Mouse (Mus musculus): ENCODE measurements around the gene Rinl. TPM values are rescaled to one million over a fixed set of nuclear protein-coding genes. Genes with fewer than 3 reads are reported as not detected.

The Rinl gene
- total RNA-seq, 2 experiments from 2014 or later, result 2.5 TPM

DNA sequence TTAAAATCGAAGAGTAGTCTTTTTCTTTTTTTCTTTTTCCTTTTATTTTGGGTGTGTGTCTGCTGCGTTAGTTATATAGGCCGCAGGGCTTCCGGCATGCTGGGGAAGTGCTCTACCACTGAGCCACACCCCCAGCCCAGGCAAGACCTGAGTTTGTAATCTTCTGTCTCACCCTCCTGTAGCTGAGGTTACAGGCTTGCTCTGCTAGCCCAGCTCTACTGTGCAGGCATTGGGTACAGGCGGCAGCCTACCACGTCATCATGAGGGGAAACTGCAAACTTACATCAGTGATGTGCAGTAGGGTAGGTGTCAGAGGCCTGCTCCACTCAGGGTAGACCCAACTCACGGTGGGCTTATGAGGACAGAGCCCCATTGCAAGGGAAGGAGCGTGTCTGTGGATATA, 7.5 kb upstream of the Rinl start:
- DNase-seq, result no peak

DNA sequence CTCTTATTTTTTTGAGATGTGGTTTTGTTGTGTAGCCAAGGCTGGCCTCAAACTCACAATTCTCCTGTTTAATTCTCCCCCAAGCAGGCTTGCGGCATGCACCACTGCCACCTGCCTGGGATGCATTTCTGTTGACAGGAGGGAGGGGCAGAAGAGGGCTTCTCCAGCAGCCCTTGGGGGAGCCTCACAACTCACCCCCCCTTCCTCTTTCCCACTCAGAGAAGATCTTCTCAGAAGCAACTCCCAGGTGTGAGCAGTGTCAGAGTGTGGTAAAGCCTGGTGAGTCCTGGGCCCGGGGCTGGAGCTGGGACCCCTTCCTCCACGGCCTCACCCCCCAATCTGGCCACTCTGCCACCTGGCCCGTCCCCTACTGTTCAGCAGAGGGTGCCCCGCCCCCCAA, 3.6 kb upstream of the Rinl start:
- no peak for DNase-seq

DNA sequence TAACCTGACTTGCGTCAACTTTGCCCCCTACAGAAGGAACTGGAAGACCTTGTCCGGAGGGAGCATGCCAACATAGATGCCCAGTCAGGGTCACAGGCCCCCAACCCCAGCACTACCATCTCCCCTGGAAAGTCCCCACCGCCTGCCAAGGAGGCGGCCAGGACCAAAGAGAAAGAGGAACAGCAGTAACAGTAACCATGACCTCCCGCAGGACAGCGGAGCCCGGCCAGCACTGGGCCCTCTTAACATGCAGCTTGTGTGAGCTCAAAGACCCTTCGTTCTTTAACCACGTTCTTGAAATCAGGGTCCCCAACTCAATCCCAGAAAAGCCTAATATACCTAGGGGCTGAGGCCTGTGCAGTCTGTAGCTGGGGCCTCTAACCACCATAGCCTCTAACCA, 885 bp upstream of the Rinl start:
- no peak for DNase-seq

DNA sequence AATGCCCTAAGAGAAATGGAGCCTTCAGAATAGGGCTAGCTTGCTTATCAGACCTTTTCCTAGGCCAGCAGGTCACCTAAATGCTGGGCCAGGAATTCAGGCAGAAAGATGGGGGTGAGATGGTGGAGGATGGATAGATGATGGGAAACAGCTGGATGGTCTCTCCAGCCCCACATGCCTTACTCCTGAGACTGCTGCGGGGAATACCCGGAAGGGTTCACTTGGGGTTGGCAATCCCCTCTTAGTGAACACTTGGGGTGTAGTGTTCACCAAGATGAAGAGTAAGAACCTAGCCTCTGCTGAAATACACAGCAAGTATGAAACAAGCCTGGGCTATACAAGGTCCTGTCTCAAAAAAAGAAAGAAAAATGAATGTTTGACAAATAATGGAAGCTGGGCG, 466 bp downstream of the Rinl start:
- DNase-seq, result no peak

DNA sequence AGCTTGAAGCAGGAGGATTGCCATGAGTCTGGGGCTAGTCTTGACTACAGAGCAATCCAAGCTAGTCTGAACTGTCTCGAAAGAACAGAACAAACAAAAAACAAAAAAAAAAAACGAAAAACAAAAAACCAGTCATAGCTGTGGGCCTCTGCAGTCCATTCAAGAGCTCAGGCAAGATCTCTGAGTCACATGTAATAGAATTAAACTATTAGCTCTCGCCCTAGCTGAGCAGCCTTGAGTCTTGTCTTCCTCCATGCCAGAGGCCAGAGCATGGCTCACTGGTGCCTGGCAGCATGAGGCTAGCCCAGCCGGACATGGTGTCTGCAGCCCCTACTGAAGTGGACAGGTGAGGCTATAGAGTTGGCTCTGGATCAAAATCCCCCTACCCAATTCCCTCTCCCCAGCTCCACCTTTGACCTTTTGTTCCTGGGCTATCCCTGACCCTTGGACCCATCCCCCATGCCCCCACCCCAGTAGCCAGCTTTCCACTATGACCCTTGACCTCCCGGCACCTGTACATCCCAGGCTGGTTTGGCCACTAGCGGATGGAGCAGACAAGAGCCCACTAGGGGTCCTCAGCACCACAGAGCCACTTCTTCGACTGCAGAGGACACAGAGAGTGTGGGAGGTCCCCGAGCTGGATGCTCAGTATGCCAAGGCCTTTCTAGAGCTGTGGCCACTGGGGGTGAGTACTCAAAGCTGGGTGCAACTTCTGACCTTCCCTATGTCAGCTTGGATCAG, 1.5 kb downstream of the Rinl start:
- DNase-seq, result no peak

DNA sequence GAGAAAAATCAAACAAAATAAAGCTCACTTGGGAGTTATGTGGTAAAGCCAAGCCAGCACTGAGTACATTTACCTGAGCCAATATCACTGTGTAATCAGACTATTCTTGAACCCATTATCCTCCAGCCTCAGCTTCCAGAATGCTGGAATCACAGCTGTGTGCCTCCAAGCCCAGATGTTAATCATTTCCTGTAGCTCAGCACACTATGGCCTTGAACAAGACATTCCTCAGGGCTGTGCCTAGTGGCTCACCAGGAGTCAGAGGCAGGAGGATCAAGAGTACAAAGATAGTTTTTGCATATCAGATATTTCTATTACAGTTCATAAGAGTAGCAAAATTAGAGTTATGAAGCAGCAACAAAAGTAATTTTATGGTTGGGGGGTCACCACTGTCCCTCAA, 2.9 kb downstream of the Rinl start:
- DNase-seq, result no peak

DNA sequence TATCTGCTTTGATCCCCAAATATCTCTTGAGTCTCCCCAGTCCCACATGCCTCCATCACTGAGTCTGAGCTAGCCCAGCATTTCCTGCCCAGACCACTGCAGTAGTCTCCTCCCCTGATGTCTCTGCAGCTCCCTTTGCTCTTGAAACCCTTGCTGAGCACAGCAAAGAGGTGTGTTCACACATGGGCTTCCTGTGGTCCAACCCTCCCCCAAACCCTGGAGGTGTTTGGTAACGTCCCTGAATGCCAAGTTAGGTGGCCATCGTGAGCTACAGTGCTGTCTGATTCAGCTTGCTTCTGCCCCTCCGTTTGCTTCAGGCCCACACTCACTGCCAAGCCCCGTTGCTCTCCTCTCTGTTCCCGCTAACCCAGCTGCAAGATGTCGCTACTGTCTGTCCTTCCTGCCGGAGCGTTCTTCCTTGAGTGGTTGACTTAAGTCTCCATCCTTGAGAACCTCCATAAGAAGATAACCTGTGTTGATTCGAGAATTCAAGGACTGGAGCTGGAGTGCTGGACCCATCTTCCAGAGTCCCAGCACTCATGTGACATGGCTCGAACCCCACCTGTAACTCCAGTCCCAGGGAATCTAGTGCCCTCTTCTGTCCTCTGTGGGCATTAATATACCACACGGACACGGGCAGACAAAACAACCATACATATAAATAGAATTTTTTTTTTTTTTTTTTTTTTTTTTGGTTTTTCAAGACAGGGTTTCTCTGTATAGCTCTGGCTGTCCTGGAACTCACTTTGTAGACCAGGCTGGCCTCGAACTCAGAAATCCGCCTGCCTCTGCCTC, 3.8 kb downstream of the Rinl start:
- DNase-seq, result no peak

DNA sequence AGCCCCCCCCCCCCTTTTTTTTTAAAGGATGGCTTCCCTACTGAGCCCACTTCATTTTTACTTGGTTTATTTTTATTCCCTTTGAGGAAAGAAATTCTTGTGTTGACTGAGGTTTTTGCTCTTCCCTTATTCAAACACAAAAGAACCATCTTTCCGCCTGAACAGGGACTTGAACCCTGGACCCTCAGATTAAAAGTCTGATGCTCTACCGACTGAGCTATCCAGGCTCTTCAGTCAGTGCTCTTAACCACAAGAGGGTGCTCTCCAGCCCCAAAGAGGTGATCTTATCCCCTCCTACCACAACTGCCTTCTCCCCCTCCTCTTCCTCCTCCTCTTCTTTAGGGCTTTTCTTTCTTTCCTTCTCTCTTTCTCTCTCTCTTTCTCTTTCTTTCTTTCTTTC, 5.1 kb downstream of the Rinl start:
- DNase-seq, result no peak

DNA sequence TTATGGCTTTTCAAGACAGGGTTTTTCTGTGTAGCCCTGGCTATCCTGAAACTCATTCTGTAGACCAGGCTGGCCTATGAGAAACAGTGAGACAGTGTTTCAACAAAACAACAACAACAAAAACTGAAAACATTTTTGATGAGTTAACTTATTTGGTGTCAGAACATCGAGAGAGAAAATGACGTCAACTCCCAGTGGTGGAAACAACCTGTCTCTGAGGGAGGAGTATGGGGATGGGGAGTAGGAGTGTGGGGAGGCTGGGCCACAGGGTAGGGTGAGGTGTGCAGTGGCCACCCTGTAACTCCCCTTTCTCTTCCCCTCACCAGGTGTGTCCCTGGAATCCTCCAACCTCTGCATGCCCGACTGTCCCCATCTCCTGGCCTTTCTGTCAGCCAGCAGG, 5.7 kb downstream of the Rinl start:
- no peak for DNase-seq

DNA sequence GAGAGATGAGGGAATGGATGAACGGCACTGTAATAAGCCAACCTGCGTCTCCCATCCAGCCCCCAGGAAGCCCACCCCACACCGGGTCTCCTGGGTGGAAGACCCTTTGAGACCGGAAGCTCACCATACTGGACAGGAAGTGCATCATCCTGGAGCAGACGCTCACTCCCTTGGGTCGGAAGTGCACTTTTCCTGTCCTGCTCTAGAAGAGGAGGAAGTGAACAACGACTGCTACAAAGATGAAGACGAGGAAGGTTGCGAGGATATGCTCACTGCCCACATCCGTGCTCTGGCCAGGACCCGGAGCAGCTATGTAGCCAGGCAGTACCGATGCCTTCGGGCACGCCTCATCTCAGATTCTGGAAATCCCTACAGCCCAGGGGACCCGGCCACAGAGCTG, 7.1 kb downstream of the Rinl start:
- DNase-seq, result no peak

DNA sequence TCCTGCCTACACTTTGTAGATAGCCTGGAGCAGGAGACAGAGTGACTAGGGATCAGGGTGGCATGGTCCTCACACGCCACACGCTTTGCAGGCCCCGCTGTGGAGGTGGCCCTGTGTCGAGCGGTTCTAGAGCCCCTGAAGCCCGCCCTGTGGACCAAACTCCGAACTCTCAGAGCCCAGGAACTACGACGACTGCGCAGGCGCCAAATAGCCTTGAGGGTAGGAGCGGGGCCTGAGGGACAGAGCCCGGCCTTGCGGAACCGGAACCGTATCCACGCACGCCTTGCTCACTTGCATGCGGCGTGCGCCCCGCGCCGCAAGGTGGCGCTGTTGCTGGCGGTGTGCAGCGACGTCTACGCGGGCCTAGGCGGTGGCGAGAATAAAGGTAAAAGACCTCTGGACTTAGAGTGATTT, 7.8 kb downstream of the Rinl start:
- peak; percentile 69 for DNase-seq

DNA sequence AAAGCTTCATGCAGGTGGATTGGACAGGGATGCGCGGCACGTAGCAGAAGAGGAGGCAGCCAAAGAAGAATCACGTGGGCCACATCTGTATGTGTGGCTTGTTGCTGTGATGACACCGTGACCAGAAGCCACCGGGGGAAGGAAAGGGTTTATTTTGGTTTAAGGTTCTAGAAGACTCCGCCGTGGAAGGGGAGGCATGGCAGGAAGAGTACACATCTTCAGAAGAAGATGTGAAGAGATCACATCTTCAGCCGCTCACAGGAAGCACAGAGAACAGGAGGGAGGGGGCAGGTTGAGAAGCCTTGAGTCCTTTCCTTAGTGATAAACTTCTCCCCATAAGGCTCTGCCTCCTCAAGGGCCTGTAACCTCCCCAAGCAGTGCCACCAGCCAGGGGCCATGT, 11.2 kb downstream of the Rinl start:
- no peak for DNase-seq

DNA sequence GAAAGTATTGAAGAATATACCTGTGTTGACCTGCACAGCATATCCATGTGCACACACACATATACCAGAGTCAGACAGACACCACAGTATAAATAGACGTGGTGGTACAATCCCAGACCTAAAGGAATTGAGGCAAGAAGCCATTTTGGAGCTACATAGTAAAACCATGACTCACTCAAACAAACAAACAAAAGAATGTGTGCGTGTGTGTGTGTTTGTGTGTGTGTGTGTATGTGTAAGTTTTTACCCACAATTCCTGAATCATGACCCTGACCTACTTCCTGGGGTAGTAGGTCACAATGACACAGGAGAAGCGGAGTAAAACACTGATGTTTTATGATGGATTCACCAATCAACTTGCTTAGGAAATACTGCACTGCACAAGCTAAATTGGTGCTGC, 12.7 kb downstream of the Rinl start:
- DNase-seq, result no peak

DNA sequence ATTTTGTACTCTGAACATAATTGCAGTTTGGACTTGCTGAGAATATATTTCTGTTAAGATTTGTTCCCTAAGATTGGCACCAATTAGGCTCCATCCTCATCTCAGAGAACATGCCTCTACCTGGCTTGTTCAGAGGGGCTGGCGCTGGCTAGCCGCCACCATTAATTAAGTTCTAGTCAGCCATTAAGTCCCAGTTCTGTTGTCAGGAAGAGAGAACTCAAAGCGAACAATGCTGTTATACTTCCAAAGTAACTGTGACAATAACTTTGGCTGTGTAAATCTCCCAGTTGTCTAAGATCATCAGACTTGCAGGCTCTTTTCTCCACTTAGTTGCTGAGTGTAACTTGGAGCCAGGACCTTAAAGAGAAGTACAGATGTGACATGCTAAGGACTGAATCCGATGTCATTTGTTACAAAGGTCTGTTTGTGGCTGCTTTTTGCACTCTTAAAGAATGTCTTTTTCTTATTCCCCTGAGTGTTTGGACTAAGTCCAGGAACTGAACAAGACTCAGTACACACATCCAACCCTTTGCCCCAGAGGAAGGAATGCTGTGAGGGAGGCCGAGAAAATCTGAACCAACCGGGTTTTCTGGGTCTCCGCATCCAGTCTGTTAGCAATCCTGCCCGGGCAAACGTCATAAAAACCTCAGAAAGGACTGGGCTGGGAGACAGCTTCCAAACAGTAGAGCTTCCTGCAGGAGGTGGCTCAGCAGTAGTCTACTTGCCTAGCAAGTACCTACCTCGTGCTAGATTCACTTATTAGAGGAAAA, 13.3 kb downstream of the Rinl start:
- no peak for DNase-seq

DNA sequence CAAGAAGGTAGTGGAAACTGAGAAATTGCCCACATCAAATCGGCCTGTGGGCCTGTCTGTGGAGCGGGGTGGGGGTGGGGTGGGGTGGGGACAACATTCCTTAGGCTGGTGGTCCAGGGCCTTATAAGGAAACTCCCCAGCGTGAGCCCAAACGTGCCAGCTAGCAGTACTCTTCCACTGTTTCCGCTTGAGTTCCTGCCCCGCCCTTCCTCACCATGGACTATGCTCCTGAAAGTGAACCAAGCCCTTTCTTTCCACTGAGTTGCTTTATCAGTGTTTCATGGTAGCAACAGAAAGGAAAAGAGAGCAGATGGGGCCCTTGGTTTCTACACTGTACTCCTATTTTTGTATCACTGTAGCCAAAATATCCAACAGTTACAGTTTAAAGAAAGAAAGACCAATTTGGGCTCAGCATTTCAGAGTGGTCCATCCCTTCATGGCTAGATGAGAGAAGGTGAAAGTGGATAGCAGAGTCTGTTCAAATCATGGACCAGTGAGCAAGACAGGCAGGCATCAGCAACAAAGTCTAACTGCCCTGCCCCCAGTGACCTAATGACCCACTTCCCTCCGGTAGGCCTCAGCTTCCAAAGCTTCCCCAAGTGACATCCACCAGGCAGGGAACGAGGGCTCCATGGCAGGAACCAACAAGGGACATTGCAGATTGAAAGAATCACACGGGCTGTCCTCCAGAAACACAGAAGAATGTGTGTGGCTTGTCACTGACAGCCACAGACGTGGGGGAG, 14.2 kb downstream of the Rinl start:
- DNase-seq, result no peak

DNA sequence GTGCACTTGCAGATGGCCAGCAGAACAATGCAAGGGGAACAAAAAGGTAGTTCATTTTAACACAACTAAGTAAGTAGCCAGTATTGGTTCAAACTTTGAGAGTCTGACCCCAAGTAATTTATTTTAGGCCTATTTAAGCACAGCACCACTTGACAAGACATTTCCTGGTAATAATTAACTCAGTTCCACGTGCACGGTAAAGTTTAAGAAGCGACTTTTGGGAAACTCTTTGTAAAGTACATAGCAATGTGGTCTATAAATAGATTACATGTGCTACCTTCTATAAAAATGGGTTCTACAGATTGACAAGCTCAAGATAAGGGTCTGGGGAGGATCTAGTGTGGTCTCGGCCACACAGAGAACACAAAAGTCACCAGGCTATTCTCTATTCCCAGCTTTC, 15.0 kb downstream of the Rinl start:
- no peak for DNase-seq

DNA sequence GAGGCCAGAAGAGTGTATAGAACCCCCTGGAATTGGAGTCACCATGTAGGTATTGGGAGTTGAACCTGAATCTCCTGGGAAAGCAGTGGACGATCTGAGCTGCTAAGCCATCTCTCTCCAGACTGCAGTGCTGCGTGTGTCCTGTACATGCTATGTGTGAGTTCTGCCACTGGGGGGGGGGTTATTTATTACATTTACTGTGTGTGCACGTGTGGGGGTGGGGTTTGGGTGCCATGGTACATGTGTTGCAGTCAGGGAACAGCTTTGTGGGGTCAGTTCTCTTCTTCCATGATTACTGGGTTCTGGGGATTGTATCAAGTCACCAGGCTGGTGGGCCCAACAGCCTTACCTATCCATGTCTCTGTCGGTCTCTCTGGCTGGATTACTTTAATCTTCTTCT, 18.1 kb downstream of the Rinl start:
- DNase-seq, result no peak

DNA sequence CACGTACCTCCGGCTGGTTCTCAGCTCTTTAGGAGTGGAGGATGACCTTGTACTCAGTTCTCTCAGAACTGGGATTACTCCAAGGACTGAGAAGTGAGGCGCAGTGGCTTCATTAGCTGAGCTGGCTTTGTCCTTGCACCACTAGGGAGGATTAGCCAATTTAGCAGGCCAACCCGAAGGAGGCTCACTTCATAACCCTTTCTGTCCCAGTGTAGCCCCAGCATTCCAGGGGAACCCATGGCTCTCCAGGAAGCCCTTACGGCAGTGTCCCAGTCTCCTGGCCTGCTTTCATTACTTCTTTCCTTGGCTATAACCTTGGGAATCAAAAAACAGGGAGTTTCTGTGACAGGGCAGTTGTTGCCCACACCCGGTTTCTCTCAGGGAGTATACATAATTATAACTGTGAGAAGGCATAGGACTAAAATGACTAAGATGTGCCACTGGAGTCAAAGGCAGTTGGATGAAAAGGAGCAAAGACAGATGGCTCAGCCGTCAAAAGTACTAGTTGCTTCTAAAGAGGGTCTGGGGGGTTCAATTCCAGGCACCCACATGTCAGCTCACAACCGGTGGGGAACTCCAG, 19.0 kb downstream of the Rinl start:
- peak in 1 of 2 experiments; percentile 13 for DNase-seq

DNA sequence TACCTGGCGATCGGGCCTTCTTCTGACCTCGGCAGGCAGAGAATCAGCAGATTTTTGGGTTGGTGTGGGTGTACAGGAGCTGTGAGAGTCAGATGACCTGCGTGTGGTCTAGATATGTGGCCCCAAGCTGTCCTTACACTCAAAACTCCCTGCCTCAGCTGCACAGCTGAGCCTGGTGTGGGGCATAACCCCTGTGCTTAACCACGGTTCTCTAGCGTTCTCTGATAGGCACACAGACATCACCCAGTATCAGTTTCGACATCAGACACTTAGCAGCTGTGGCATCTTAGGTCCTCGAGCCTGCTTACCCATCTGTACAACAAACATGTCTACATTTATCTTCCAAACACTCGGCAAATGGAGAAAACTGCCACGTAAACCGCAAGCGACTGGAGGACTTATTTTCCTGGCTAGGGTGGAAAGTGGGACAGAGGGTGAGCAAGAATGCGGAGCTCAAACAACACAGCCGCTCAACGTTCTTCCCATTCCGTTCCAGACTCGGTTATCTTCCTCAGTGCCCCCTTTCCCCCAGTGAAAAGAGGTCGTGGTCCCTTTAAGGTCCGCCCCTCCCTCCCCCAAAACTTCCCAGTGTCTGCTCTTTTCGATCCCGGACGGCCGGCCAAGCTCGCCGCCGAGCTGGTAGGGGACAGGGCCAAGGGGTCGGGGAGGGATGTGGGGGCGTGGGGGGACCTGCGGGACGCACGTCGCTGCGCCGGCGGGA, 19.6 kb downstream of the Rinl start, which contains the start of gene Hnrnpl:
TSS of gene Hnrnpl (plus strand) at position 321 of the 721 bp plus-strand sequence.
- DNase-seq, result peak in 1 of 2 experiments; percentile 29

DNA sequence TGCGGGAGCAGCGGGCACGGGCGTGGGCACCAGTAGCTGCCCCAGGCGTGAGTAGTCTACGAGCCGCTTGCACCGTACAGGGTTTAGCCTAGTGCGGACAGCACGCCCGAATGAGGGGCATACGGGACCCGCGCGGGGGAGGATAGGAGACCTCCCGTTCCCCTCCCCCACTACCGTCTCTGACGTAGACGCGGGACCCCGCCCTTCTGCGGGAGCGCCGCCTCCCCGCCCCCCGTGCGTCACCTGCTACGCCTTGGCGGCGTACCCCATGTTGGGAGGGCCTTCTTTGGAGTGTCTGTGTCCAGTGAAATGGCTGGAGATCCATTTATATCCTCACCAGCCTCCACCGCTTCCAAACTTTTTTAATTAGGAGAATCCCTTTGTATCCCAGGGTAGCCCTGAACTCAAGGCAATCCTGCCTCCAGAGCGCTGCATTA, 20.2 kb downstream of the Rinl start:
- DNase-seq, result peak; percentile 95 to 97

DNA sequence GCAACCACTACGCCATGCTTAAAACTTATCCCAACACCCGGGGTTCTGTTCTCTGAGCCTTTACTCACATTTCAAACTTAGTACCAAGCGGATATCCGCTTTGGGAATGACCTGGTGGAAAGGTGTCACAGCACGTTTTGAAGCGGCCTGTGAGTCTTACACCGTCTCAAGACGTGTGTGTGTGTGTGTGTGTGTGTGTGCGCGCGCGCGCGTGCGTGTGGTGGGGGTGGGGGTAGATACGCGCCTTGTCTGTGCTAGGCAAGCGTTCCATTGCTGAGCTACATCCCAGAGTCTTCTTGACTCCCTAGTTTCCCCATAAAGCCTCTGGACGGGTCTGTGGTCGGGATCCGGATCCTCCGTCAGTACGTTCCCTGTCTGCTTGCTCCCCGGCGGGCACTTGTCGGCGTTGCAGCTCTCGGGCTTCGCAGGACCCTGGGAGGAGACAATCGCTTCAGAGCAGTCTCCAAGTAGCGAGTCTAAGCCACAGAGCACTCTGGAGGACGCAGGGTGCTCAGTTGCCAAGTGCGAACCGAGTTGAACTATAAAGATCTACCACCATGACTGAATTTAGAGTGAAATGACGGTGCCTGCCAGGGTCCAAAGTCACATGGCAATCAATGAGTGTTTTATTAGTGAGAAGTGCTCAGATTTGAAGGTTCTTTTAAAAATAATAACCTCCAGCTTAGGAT, 20.8 kb downstream of the Rinl start:
- peak; percentile 61 to 62 for DNase-seq

Data from layer of hippocampus, postnatal 36 days (tissue).